Mouse (Mus musculus) CH12.LX (cell line): ENCODE measurements around the gene Cela3a. TPM values are rescaled to one million over a fixed set of nuclear protein-coding genes. Genes with fewer than 3 reads are reported as not detected.

Experiments
- DNase-seq: peaks from one replicate; pipeline ENCODE4 v3.0.0-alpha.2; 2013; ENCODE audit errors: extremely low read depth
- H3K27ac ChIP-seq: 2 replicates; pipeline ENCODE4 v1.5.1; 2012; ENCODE audit warnings: low read depth, mild to moderate bottlenecking, control low read depth, moderate library complexity; ENCODE audit not compliant: insufficient read depth
- H3K27me3 ChIP-seq: replicated peaks from 2 replicates; pipeline ENCODE3; 2012; ENCODE audit warnings: inconsistent platforms
- H3K36me3 ChIP-seq, 2 experiments: replicated peaks in 1 of 2; 2 replicates each; pipeline versions ENCODE3 to v1.6.1; 2012; ENCODE audit warnings: inconsistent platforms in 1 of 2, low read length in 1 of 2, mild to moderate bottlenecking in 1 of 2, mixed read lengths in 1 of 2, moderate library complexity in 1 of 2; ENCODE audit not compliant: control insufficient read depth in 1 of 2, insufficient read depth in 1 of 2
- H3K4me1 ChIP-seq, 2 experiments: 2 replicates each; pipeline ENCODE4 v1.6.1; 2012; ENCODE audit warnings: inconsistent platforms in 1 of 2, moderate library complexity in 1 of 2; ENCODE audit not compliant: insufficient read depth in 2 of 2, control insufficient read depth in 1 of 2
- H3K4me2 ChIP-seq: 2 replicates; pipeline ENCODE4 v1.6.1; 2012; ENCODE audit warnings: low read depth, mild to moderate bottlenecking, control low read depth; ENCODE audit not compliant: poor library complexity, insufficient read depth, severe bottlenecking
- H3K4me3 ChIP-seq, 3 experiments: fragments of 150-350 bp in 1 of 3; sonication (generic) in 1 of 3; replicated peaks in 1 of 3; 2 replicates each; pipeline versions ENCODE3 to v1.5.1; 2011 to 2012; ENCODE audit warnings: low read depth in 2 of 3, low read length in 2 of 3, mild to moderate bottlenecking in 2 of 3, moderate library complexity in 2 of 3, control low read depth in 1 of 3, improper control_type of control experiment in 1 of 3, inconsistent platforms in 1 of 3, mixed read lengths in 1 of 3; ENCODE audit not compliant: poor library complexity in 1 of 3
- H3K79me2 ChIP-seq: replicated peaks from 2 replicates; pipeline ENCODE4 v1.6.1; 2012; ENCODE audit warnings: mild to moderate bottlenecking, moderate library complexity; ENCODE audit not compliant: control insufficient read depth, poor library complexity, insufficient read depth, severe bottlenecking; ENCODE audit errors: extremely low read depth
- H3K9ac ChIP-seq: 2 replicates; pipeline ENCODE4 v1.6.1; 2012; ENCODE audit warnings: low read depth, mild to moderate bottlenecking, control low read depth, moderate library complexity; ENCODE audit not compliant: insufficient read depth
- H3K9me3 ChIP-seq: replicated peaks from 2 replicates; pipeline ENCODE3; 2012; ENCODE audit warnings: low read length, inconsistent platforms, mixed read lengths
- BHLHE40 ChIP-seq: IDR thresholded peaks from 2 replicates; pipeline ENCODE4 v1.6.1; 2011; ENCODE audit warnings: mild to moderate bottlenecking, low read depth, low read length, improper control_type of control experiment
- CHD1 ChIP-seq: IDR thresholded peaks from 2 replicates; pipeline ENCODE4 v1.6.1; 2012; ENCODE audit warnings: low read depth, low read length, improper control_type of control experiment, inconsistent platforms
- CHD2 ChIP-seq: IDR thresholded peaks from 2 replicates; pipeline ENCODE4 v1.6.1; 2011; ENCODE audit warnings: low read length, improper control_type of control experiment
- CTCF ChIP-seq, 2 experiments: IDR thresholded peaks in 1 of 2; conservative IDR thresholded peaks in 1 of 2; 2 replicates each; pipeline ENCODE4 v1.5.1; 2011 to 2012; ENCODE audit warnings: low read depth in 2 of 2, low read length in 2 of 2, improper control_type of control experiment in 1 of 2, inconsistent platforms in 1 of 2, mild to moderate bottlenecking in 1 of 2, moderate library complexity in 1 of 2
- E2F4 ChIP-seq: IDR thresholded peaks from 2 replicates; pipeline ENCODE4 v1.6.1; 2011; ENCODE audit warnings: low read depth, low read length, improper control_type of control experiment; ENCODE audit not compliant: insufficient replicate concordance
- ELF1 ChIP-seq: IDR thresholded peaks from 2 replicates; pipeline ENCODE4 v1.6.1; 2014; ENCODE audit warnings: low read depth, mild to moderate bottlenecking, inconsistent platforms, low read length, improper control_type of control experiment
- EP300 ChIP-seq: IDR thresholded peaks from 2 replicates; pipeline ENCODE4 v1.6.1; 2011; ENCODE audit warnings: low read length, improper control_type of control experiment
- ETS1 ChIP-seq: conservative IDR thresholded peaks from 2 replicates; pipeline ENCODE4 v1.6.1; 2012; ENCODE audit warnings: low read depth, mild to moderate bottlenecking, inconsistent platforms, low read length, improper control_type of control experiment, moderate library complexity
- GABPA ChIP-seq: IDR thresholded peaks from 2 replicates; pipeline ENCODE4 v1.6.1; 2012; ENCODE audit warnings: low read depth, low read length, improper control_type of control experiment, inconsistent platforms; ENCODE audit not compliant: insufficient replicate concordance
- HCFC1 ChIP-seq: IDR thresholded peaks from 2 replicates; pipeline ENCODE4 v1.6.1; 2012; ENCODE audit warnings: low read depth, mild to moderate bottlenecking, inconsistent platforms, low read length, improper control_type of control experiment
- IRF4 ChIP-seq: IDR thresholded peaks from 2 replicates; pipeline ENCODE4 v1.6.1; 2014; ENCODE audit warnings: low read depth, mild to moderate bottlenecking, inconsistent platforms, low read length, improper control_type of control experiment
- JUN ChIP-seq: IDR thresholded peaks from 2 replicates; pipeline ENCODE4 v1.6.1; 2011; ENCODE audit warnings: low read depth, mild to moderate bottlenecking, low read length, improper control_type of control experiment, moderate library complexity; ENCODE audit not compliant: insufficient read depth
- JUND ChIP-seq: conservative IDR thresholded peaks from 2 replicates; pipeline ENCODE4 v1.6.1; 2011; ENCODE audit warnings: low read depth, low read length, improper control_type of control experiment
- KAT2A ChIP-seq: IDR thresholded peaks from 2 replicates; pipeline ENCODE4 v1.6.1; 2012; ENCODE audit warnings: low read length, improper control_type of control experiment, inconsistent platforms; ENCODE audit not compliant: insufficient replicate concordance
- MAFK ChIP-seq: IDR thresholded peaks from 2 replicates; pipeline ENCODE4 v1.6.1; 2011; ENCODE audit warnings: low read length, improper control_type of control experiment; ENCODE audit not compliant: insufficient replicate concordance
- MAX ChIP-seq: IDR thresholded peaks from 2 replicates; pipeline ENCODE4 v1.6.1; 2011; ENCODE audit warnings: low read length, improper control_type of control experiment
- MAZ ChIP-seq: IDR thresholded peaks from 2 replicates; pipeline ENCODE4 v1.6.1; 2012; ENCODE audit warnings: low read depth, mild to moderate bottlenecking, inconsistent platforms, low read length, improper control_type of control experiment, moderate library complexity
- MEF2A ChIP-seq: IDR thresholded peaks from 2 replicates; pipeline ENCODE4 v1.6.1; 2014; ENCODE audit warnings: low read depth, mild to moderate bottlenecking, inconsistent platforms, low read length, improper control_type of control experiment, borderline replicate concordance
- MXI1 ChIP-seq: IDR thresholded peaks from 2 replicates; pipeline ENCODE4 v1.6.1; 2011; ENCODE audit warnings: mild to moderate bottlenecking, low read depth, low read length, improper control_type of control experiment
- MYC ChIP-seq: IDR thresholded peaks from 2 replicates; pipeline ENCODE4 v1.6.1; 2011; ENCODE audit warnings: low read depth, mild to moderate bottlenecking, improper control_type of control experiment, low read length
- NELFE ChIP-seq: IDR thresholded peaks from 2 replicates; pipeline ENCODE4 v1.6.1; 2011; ENCODE audit warnings: low read depth, low read length, improper control_type of control experiment
- NRF1 ChIP-seq: IDR thresholded peaks from 2 replicates; pipeline ENCODE4 v1.6.1; 2014; ENCODE audit warnings: low read depth, mild to moderate bottlenecking, inconsistent platforms, low read length, improper control_type of control experiment, moderate library complexity
- PAX5 ChIP-seq: IDR thresholded peaks from 2 replicates; pipeline ENCODE4 v1.6.1; 2012; ENCODE audit warnings: low read length, inconsistent platforms, mixed read lengths
- POLR2A ChIP-seq: IDR thresholded peaks from 2 replicates; pipeline ENCODE4 v1.6.1; 2011; ENCODE audit warnings: low read depth, mild to moderate bottlenecking, improper control_type of control experiment, low read length
- POLR2AphosphoS2 ChIP-seq: IDR thresholded peaks from 2 replicates; pipeline ENCODE4 v1.6.1; 2011; ENCODE audit warnings: low read depth, low read length, improper control_type of control experiment
- RAD21 ChIP-seq: IDR thresholded peaks from 2 replicates; pipeline ENCODE4 v1.6.1; 2011; ENCODE audit warnings: low read depth, mild to moderate bottlenecking, low read length, improper control_type of control experiment, moderate library complexity
- RCOR1 ChIP-seq: conservative IDR thresholded peaks from 2 replicates; pipeline ENCODE4 v1.6.1; 2012; ENCODE audit warnings: low read depth, mild to moderate bottlenecking, inconsistent platforms, low read length, improper control_type of control experiment
- SIN3A ChIP-seq: IDR thresholded peaks from 2 replicates; pipeline ENCODE4 v1.6.1; 2012; ENCODE audit warnings: low read length, improper control_type of control experiment, inconsistent platforms
- SMC3 ChIP-seq: IDR thresholded peaks from 2 replicates; pipeline ENCODE4 v1.6.1; 2011; ENCODE audit warnings: low read depth, low read length, improper control_type of control experiment
- TBP ChIP-seq: conservative IDR thresholded peaks from 2 replicates; pipeline ENCODE4 v1.6.1; 2011; ENCODE audit warnings: low read depth, low read length, improper control_type of control experiment
- TCF12 ChIP-seq: IDR thresholded peaks from 2 replicates; pipeline ENCODE4 v1.6.1; 2014; ENCODE audit warnings: low read depth, mild to moderate bottlenecking, inconsistent platforms, low read length, improper control_type of control experiment
- UBTF ChIP-seq: IDR thresholded peaks from 2 replicates; pipeline ENCODE4 v1.6.1; 2012; ENCODE audit warnings: low read depth, mild to moderate bottlenecking, inconsistent platforms, low read length, improper control_type of control experiment, moderate library complexity
- USF1 ChIP-seq: IDR thresholded peaks from 2 replicates; pipeline ENCODE4 v1.6.1; 2014; ENCODE audit warnings: low read depth, mild to moderate bottlenecking, inconsistent platforms, low read length, improper control_type of control experiment
- USF2 ChIP-seq: conservative IDR thresholded peaks from 2 replicates; pipeline ENCODE4 v1.6.1; 2011; ENCODE audit warnings: low read depth, low read length, improper control_type of control experiment
- ZC3H11A ChIP-seq: IDR thresholded peaks from 2 replicates; pipeline ENCODE4 v1.6.1; 2012; ENCODE audit warnings: low read depth, mild to moderate bottlenecking, inconsistent platforms, low read length, improper control_type of control experiment
- ZKSCAN1 ChIP-seq: IDR thresholded peaks from 2 replicates; pipeline ENCODE4 v1.6.1; 2012; ENCODE audit warnings: low read depth, inconsistent platforms, low read length, improper control_type of control experiment, borderline replicate concordance
- ZMIZ1 ChIP-seq: IDR thresholded peaks from 2 replicates; pipeline ENCODE4 v1.6.1; 2012; ENCODE audit warnings: low read depth, mild to moderate bottlenecking, inconsistent platforms, low read length, improper control_type of control experiment
- ZNF384 ChIP-seq: IDR thresholded peaks from 2 replicates; pipeline ENCODE4 v1.6.1; 2012; ENCODE audit warnings: low read depth, low read length, improper control_type of control experiment, inconsistent platforms
- dilution Hi-C: fragments of 300-500 bp; cut with MboI; formaldehyde crosslinking; loops from 2 replicates; pipeline ENCODE4 v1.14.3; 2020; ENCODE audit warnings: low sequenced_read_pairs; ENCODE audit not compliant: extremely low pct_unique_long_range_greater_than_20kb, extremely low pct_ligation_motif_present
- in situ Hi-C: fragments of 300-500 bp; cut with MboI; formaldehyde crosslinking; loops from 3 replicates; pipeline ENCODE4 v1.14.3; 2019; ENCODE audit warnings: low sequenced_read_pairs, low pct_ligation_motif_present, low pct_unique_long_range_greater_than_20kb, mixed read lengths
- polyA plus RNA-seq: library from polyadenylated mRNA; unstranded; fragments of >175 nt; gene quantifications from 2 replicates; pipeline ENCODE4 v1.2.1, GENCODE M21; 2012; ENCODE audit warnings: low read depth; ENCODE audit not compliant: insufficient read length
- total RNA-seq, 2 experiments: library from RNA; depleted of rRNA; stranded (reverse); fragments of 300-350 nt in 1 of 2; fragments of >200 nt in 1 of 2; gene quantifications; 2 replicates each; pipeline ENCODE4 v1.2.3; 2012 to 2014

The Cela3a gene
- total and polyA plus RNA-seq, 3 experiments: not detected

GRCm38 (mm10) chr4:137449132-137449531 is 39.5 kb upstream of the Cela3a start:
- TF ChIP-seq MEF2A (peak; percentile 68), ELF1 (no peak), E2F4 (no peak), JUN (peak; percentile 86), ETS1 (0 out of 2 replicates have a peak, but pooled peaks have one; percentile 8), USF2 (no peak), RAD21 (no peak), TBP (no peak), RCOR1 (no peak), IRF4 (peak; percentile 74; the same call in 1 of the 2 replicates), NELFE (no peak), CTCF (conservative IDR thresholded peaks at IDR 0.05 in 1 of 2, IDR thresholded peaks at IDR 0.05 in 1 of 2; ENCODE audit: low read depth in 2 of 2, low read length in 2 of 2) (no peak), SIN3A (no peak), TCF12 (no peak), MYC (no peak), MAZ (no peak), UBTF (no peak), PAX5 (no peak), BHLHE40 (peak; percentile 30; the same call in 1 of the 2 replicates), JUND (no peak; the same call in 1 of the 2 replicates), MXI1 (no peak), NRF1 (peak; percentile 26; the same call in 1 of the 2 replicates), SMC3 (no peak), MAX (no peak), POLR2AphosphoS2 (no peak), POLR2A (no peak), MAFK (no peak), ZC3H11A (no peak), ZKSCAN1 (no peak), EP300 (peak; percentile 52; the same call in 1 of the 2 replicates), KAT2A (no peak), CHD1 (peak; percentile 97; the same call in 1 of the 2 replicates), ZNF384 (no peak), GABPA (no peak), HCFC1 (no peak), ZMIZ1 (no peak), USF1 (no peak), CHD2 (no peak)
- TF ChIP-seq, all 38 proteins: peak for 8
- no peak overlapping the region for H3K4me3 ChIP-seq
- dilution Hi-C loops (no loop called here), in situ Hi-C loops (loop anchor here (5.0 to 25.0 kb wide), 2 partner anchors 98 to 362 kb away; no protein-coding TSS in a partner anchor)
- DNase-seq: peak; percentile 52
- H3K4me1 ChIP-seq: peaks cover 26 to 53% of the 10 kb centered on the region in 2 experiments
- H3K79me2 ChIP-seq: no peaks in the 10 kb centered on the region
- no peaks in the 10 kb centered on the region for H3K9me3 ChIP-seq
- H3K36me3 ChIP-seq: no peaks in the 10 kb centered on the region
- H3K27me3 ChIP-seq: no peaks in the 10 kb centered on the region
- H3K9ac ChIP-seq: no peak overlapping the region
- H3K27ac ChIP-seq: no peak overlapping the region
- H3K4me2 ChIP-seq: 0 out of 2 replicates have a peak overlapping the region, but pooled peaks have one; percentile 13
